Mouse (Mus musculus) spleen, postnatal 4 days (tissue): ENCODE data around the gene Aagab.
A peak's percentile ranks its signal among the peaks of the same experiment; 100 is the strongest.

Experiments used
- DNase-seq, 2 experiments: peaks; one replicate each; pipeline ENCODE4 v3.0.0; 2022; ENCODE audit warnings: low spot score in 2 of 2

The Aagab gene

DNA sequence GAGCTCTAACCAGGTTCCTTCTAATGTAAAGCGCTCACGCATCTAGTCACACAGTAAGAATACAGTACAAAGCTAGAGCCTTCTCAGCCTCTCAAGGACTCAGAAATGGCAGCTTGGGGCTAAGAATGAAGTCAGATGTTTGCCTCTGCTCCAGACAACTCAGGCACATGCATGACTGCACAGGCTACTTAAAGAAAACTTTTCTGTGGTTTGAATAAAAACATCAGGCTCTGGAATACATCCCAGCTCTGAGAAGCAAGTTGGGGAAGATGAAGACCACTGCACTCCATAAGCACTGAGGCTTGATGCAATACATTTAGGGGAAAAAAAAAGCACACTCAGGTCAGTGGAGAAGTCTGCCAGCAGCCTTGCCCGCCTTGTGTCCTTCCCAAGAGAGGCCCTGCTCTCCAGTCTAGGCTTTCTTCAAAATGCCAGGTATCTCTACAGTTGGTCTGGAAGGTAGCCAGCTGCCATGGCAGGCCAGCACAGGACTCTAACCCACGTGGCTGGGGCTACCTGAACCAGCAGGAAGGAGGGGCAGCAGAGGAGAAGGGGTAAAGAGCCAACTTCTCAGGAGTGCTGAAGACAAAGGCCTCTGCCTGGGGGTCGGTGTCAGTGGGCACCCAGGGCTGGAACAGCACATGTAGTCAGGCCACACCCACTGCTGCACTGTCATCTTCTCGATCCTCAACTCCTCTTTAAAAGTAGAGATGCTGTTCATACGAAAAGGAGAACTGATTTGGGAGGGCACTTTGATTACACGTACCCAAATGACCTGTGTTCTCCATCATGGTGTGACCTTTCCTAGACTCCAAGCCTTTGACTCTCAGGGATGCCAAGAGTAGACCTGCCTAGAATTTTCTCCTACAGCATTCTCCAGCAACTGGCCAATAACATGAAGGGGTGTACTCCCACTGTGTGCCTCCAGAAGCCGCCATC lies 45.4 kb downstream of the Aagab start:
- no peak for DNase-seq

DNA sequence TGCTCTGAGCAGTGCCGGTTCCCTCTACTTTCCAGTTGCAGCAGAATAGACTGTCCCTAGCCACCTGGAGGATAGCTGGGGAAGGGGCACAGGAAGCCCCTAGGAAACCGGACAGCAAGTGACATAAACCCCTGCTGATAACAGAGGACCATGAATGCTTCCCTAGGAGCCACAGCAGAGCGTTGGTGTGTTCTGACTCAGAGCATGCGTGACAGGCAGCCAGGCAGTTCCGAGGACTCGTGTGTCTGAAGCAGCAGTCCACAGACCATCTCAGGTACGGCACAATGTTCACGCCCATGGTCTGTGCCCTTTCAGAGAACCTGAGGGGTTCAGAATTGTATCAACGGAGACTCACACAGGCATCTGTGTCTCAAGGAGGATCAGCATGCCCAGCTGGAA lies 46.1 kb downstream of the Aagab start:
- DNase-seq = no peak

DNA sequence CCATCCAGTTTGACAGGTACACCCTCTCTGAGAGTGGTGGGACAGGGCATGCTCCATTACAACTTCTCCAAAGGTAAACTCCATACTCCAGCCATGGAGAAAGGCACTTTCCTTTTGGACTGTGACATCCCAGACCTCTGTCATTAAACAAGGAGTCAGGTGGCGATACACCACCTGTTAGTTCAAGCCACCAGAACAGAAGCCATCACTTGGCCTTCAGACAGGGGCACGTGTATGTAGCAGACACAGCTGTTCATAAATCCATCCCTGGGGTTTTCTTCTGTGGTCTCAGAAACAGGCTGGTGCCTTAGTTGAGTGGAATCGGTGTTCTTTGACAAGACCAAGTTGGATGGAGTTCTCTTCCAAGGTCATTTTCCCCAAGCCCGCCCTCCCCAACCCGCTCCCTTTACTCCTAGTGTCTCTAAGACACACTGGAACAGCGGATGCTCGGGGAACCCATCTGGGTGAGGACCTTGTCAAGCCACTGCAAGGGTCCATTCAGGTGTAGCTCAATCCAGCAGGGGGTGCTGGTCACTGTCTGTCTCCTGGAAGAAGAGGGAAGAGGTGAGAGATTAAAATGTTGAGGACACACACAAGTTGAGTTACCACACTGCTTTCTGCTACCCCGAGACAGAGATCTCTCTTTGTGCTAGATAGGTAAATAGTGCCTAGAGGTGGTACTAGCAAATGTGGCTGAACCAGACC lies 47.5 kb downstream of the Aagab start:
- peak in 1 of 2 experiments; percentile 38 for DNase-seq

DNA sequence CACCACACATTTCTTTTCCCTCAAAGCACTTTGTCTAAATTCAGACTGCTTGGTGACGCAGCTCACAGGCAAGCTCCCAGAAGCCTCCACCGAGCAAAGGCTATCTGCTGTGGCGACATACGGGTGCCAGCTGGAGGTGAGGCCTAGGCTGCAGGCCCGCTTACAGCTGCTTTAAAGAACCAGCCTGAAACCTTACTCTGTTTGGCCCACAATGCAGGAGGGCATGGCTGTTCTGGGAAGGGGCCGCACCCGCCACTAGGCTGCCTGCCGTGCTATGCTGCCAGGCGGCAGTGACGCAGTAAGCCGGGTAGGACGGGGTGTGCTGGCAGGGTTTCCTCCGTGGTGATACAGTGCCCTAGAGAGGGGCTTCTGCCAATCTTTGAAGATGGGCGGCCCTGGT lies 48.4 kb downstream of the Aagab start:
- no peak for DNase-seq

DNA sequence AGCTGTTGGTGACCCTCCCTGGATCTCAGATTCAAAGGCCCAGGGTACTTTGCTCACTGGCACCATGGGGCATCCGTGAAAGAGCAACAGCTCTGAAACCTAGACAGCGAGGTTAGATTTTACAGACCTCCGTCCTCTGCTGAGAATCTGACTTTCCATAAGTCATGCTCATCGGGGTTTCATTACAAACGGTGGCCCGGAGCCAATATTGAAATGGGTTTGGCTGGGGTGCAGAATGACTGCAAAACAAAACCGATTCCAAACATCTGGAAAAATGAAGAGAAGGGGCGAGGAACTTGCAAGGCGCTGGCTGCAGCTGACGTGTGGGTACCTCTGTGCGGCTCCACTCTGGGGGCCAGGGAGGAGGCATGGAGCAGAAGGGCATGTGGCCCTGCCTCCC lies 49.1 kb downstream of the Aagab start:
- DNase-seq = no peak

DNA sequence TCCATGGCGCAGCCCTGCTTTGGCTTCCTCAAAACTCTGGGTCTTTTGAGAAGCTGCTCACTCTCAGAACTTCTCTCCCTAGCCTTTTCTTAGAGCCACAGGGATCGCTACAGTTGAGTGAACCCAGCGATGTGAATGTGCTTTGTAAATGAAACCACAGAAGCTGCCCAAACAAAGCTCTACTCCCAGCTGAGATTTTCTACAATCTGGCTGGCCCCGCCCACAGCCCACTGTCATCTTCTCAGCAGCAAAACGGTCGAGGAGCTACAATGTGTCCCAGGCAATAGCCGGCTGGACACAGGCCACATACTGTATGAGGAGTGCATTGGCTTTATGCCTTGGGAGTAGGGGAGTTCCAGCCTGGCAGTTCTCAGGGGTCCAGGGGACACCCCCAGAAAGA lies 51.2 kb downstream of the Aagab start:
- no peak for DNase-seq

DNA sequence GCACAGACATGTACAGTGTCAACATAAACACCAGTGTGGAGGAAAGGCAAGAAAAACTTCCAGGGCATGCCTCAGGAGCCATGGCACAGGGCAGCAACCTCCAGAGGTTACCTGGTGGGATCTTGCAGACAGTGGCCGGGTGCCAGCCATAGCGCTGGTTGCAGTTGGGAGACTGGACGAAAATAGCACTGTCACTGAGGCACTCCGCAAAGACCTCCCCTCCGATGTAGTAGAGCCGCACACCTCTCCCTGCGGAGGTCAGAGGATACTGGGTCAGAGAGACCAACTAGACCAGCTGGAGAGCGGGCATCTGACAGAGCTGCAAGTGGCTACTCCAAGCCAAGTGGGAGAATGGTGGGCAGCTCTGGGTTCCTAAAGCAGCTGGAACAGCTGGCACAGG lies 52.1 kb downstream of the Aagab start:
- no peak for DNase-seq

DNA sequence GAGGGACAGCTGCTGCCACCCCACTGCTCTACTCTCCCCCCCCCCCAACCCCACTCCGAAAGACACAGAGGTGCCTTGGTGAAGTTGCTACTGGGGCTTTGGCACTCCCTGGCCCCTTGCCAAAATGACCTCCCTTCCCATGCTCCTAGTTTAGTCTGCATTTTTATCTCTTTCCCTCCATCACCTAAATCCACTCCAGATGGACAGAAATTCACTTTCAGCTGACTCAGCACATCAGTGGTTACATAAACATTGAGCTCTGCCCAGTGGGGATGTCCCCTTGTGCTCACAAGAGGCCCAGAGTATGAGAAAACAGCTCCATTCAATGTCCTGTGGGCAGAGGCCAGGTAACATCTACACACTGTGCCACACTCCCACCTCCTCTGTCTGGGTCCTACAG lies 52.6 kb downstream of the Aagab start:
- DNase-seq = no peak

DNA sequence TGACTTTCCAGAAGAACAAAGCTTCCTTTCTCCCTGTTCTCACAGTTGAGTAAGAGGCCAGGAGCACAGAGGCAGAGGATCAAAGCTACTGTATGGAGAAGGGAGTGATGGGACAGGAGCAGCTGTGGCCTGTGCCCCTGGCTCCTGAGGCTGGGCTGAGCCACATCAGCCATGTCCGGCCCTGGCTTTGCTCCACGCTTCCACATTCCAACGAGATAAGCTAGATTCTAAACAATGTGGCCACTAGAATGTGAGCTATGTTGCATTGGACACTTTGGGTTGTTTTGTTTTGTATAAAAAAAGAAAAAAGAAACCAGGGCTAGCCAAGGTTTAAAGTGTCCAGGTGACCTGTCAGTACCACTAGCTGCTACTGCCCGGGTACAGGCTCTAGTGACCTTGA lies 54.7 kb downstream of the Aagab start:
- no peak for DNase-seq

DNA sequence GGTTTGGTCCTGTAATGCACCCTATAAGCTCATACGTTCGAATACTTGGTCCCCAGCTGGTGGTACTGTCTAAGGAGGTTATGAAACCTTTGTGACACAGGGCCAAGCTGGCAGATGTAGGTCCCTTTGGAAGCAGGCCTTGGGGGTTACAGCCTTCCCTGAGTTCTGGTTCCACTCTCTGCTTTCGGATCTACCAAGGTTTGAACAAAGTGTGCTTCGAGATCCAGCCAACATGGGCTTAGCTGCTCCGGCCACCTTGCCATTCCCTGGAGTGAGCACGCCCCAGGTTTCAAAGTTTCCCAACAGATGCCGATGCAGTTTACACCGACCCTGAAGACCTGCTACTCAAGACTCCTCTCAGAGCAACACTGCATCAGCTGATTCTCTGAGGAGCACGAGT lies 56.0 kb downstream of the Aagab start:
- no peak for DNase-seq

DNA sequence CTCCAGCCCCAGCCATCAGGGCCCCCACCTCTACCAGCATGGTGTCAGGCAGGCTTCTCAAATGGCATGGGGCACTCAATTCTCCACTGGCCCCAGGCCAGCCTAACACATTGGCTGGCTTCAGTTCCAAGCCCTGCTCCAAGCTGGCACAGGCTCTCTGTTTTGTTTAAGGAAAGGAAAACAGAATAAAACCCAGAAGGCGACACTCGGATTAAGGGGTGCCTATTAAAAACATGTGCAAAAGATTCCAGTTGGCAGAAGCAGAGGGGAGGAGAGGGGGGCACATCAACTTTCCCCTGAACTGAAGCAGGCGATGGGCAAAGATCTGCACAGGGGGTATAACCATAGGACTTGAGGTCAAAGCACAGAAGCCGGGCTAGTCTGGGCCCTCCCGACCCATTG lies 56.5 kb downstream of the Aagab start:
- DNase-seq = no peak

DNA sequence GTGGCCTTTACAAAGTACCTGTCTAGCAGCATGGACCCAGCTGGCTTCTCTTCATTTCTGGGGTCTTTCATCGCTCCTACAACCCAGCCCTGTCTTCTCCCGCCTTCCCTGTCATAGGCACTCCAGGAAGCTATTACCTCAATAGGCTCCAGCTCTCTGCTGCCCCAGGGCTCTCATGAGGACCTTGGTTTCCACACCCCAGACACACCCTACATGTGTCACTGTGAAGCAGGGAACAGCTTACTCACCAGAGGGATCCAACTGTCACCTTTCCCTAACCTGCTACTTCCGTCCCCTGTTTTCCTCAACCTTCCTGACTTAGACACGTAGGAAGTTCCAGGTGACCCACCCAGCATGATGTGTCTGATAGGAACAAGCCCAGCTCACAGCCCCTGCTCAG lies 57.6 kb downstream of the Aagab start:
- DNase-seq = no peak

DNA sequence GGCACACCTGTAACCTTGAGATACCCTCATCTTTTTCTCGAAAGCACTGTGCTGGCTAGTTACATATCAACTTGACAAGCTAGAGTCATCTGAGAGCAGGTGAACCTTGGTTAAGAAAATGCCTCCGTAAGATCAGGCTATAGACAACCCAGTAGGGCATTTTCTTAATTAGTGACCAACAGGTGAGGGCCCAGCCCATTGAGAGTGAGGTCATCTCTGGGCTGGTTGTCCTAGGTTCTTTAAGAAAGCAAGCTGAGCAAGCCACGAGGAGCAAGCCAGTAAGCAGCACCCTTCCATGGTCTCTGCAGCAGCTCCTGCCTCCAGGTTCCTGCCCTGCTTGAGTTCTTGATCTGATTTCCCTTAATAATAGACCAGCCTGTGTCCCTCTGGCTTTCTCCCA lies 58.2 kb downstream of the Aagab start:
- DNase-seq = no peak

DNA sequence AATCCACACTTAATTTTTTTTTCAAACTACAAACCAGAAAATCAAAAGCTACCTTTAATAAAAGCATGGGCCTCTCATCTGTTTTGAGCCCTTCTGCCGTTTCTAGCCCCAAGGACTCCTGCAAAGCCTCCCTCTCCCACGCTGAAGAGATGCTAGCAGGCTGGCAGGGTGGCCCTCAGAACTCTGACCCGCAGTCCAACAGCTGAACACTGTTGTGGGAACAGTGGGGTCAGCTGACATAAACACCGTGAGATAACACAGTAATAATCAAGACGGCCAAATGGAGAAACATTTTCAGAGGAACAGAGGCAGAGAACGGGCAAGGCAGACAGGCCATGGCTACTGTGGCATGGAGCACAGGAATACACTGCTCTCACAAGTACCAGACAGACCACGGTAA lies 60.3 kb downstream of the Aagab start:
- no peak for DNase-seq

DNA sequence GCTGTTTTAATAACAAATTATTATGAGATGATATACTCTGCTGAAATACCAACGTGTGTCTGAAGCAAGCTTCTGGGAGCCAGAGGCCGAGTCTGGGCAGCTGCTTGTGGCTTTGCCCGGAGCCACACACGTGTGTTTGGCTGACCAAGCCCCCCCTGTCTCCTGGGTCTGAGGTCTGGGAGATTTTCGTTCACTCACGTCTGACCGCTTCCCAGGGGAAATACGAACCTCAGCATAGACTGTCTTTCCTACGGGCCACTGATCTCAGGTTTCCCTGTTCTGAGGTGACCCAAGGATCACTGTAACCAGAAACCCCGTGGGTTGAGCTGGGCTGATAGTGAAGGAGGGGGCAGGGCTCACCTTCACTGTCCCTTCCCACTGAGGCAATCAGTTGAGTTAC lies 60.8 kb downstream of the Aagab start:
- DNase-seq = no peak

DNA sequence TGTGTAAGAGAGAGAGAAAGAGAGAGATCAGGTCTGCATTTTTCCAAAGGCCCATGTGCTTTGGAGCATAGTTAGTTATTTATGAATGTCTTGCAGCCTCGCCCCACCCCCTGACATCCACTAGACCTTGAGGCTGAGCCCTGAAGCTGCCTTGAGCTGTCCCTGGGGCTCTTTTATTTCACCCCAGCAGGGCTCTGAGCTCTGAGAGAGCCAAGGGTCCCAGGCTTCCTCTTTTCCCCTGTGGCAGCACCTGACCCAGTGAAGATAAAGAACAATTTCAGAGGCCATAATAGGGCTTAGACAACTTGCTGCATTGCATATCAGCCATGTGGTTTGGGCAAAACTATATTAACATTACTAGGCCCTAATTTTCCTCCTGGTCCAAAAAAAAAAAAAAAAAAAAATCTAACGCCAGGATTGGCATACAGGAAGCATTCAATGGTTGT lies 61.9 kb downstream of the Aagab start:
- no peak for DNase-seq

DNA sequence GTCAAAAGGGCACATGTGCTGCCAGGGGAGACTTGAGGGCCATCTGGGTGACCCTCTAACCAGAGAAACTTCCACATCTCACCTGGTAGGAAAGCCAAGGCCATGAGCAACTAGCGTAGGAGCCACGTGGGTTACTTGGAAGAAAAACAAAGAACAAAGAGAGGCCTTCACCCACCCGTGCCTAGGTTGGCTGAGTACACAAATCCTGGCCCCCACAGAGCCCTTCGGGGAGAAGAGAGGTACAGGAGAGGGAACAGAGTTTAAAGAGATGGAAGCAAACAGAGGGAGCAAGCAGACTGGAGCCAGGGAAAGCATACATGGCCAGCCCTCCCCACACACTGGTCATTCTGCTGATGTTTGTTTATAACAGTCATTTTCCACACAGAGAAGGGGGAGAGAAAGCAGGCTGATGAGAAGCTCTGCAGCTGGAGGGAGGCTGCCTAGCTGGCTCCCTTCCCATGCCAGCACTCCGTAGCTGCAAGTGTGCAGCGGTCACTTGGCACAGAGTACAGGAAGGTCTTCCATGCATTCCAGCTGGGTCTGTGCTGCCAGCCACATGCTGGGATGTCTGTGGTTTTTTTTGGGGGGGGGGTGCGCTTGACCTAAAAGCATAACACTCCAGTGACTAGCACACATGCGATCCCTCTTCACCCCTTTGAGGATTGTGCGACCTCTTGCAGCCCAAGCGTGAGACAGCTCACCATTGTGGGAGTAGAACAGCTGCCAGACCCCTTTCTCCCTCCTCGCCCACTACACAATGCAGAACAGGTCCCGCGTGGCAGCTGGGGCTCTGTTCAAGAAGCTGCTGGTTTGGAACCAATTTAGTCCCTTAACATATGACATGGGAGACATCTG lies 62.6 kb downstream of the Aagab start:
- no peak for DNase-seq

DNA sequence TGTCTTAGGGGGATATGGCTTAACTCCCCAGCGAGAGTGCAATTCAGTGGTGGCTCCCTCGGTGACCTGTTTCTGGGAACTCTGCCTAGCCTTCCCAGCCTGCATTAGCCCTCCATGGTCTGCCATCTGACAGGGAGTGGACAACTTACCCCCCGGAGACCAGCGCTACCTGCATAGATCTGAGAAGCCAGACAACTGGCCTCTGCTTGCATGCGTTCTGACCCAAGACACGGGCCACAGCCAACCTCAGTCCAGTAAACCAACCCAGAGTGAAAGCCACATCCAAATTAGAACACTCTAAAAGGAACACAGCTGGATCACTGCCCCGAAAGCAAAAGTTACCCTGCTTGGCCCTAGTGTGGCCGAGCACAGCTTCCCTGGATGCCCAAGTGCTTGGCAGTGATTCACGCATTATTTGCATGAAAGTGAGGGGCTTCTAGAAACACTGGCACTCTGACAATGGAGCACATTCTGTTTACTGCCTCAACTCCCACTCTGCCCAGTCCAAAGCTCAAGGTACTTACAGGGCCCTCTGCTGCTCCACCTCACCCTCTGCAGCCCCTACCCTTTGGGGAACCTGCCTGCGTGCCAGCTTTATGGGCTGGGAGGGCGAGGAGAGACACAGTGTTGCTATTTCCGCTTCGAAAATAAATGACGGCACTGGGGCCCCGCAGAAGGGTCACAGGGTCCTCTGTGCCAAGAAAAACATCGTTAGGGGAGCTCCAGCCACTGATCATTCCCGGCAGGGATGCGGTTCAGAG lies 64.3 kb downstream of the Aagab start:
- no peak for DNase-seq

DNA sequence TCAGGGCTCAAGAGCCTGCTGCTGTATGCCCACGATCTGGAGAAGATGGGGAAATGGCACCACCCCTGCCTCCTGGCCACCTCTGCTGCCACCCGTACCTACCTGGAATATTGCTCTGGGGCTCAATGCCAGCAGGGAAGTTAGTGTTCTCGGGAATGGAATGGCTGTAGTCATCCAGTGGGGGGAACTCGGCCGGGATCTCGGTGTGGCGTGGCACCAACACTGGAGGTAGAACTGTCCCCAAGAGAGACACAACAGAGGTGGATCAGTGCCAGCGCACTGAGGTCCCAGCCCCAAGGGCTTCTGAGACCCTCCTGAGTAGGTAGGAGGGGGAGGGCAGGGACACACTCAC lies 64.9 kb downstream of the Aagab start:
- no peak for DNase-seq

DNA sequence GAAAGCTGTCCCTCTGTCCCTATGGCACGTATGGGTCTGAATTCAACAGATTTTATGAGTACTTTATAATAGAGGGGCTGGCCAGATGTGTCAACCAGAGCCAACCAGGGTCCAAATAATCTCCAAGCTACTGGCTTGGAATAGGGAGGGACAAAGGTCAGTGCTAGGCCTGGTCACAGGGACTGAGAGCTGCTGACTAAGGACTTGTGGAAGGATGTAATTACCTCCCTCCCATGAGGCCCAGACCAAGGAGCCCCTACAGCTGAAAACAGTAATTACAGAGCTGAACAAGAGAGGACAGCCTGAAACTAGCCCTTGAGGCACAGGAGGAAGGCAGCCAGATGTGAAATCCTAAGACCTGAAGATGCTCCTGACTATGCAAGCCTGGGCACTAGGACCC lies 66.2 kb downstream of the Aagab start:
- DNase-seq = no peak

DNA sequence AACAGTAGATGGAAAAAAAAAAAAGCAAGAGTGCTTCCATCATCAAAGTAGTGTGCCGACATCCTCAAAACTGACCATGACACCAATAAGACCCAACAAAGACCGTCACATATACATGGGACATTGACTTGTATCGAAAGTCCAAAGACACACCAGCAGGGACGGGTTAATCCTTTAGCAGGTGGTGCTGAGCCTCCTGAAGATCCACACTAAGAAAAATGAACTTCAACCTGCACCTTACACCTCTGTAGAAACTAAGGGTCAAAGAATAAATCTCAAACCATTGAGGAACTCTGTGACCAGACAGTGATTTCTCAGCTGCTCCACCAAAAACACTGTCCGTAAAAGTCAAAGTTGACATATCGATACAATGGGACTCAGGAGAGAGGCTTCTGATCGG lies 67.4 kb downstream of the Aagab start:
- no peak for DNase-seq
